Mouse (Mus musculus) bone marrow macrophage, adult 2 months (primary cell): ENCODE results near the gene Pde4a.

Source experiments
- CTCF ChIP-seq: IDR thresholded peaks from 2 replicates; pipeline ENCODE4 v1.5.1; 2012; ENCODE audit warnings: low read depth, mild to moderate bottlenecking, low read length, moderate library complexity
- POLR2A ChIP-seq: IDR thresholded peaks from 2 replicates; pipeline ENCODE4 v1.6.1; 2012; ENCODE audit warnings: mild to moderate bottlenecking, low read depth, low read length, borderline replicate concordance

GRCm38 (mm10) chr9:21231551-21231950, 66.0 kb downstream of the Pde4a start:
- no peak for TF ChIP-seq CTCF
- TF ChIP-seq POLR2A, result no peak
